Mouse (Mus musculus): ENCODE results near the gene Acsbg2. TPM values are rescaled to one million over a fixed set of nuclear protein-coding genes. Genes with fewer than 3 reads are reported as not detected.
A peak's percentile ranks its signal among the peaks of the same experiment; 100 is the strongest.

Gene Acsbg2
- polyA plus RNA-seq, 1 experiment from 2014 or later: not detected

DNA sequence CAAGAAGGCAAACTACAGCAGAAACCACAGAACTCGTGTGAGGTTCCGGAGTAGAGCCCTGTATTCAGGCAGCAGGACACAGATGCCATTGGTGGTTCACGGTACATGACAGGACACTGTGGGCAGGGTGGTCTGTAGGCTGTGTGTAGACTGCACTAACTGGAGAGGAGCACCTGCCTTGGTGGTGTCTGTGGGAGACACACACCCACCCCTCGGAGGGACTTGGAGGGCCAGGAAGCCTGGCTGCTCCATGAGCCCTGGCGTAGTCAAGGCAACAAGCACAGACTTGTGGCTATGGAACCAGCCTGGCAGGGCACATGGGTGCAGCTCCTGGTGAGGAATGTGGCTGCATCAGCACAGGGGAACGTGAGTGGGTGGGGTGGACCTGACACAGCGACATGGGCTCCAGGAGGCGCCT lies 54.5 kb downstream of the Acsbg2 start:
- WGBS: 47% methylated on average over 8 of the region's 8 CpGs

DNA sequence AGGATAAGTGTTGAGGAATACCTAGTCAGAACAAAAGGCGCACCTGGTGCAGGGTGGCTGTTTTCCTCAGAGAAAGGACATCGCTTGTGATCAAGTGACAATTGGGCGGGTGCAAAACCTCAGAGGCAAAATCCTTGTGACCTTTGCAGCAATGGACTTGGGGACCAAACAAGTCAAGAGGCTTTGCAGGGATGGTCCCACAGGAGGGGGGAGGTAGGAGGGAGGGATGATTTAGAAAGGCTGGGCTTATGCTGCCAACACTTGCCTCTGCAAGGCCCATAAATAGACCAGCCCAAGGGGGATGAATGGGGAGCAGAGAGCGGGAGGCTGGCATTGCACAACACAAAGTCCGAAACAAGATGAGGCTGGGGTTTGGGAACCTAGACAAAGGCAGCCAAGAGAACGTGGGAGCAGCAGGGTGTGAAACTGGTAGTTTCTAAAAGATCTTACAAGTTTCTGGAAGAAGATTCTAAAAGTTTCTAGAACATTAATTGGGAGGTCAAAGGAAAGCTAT lies 55.2 kb downstream of the Acsbg2 start:
- 69% methylated on average over 6 of the region's 6 CpGs for WGBS
- Histone ChIP-seq H3K4me2 (ENCODE audit: low read depth, low read length) (no peak overlapping the region), H3K4me1 (replicated peaks; ENCODE audit: control insufficient read depth, insufficient read depth, low read length) (no peaks in the 10 kb centered on the region), H3K27ac (ENCODE audit: low read length) (no peak overlapping the region), H3K36me3 (ENCODE audit: control insufficient read depth, insufficient read depth, low read length) (no peaks in the 10 kb centered on the region), H3K9ac (ENCODE audit: low read length) (no peak overlapping the region), H3K27me3 (ENCODE audit: control insufficient read depth, insufficient read depth, low read depth, low read length) (no peaks in the 10 kb centered on the region), H3K4me3 (ENCODE audit: low read length) (no peak overlapping the region), H3K9me3 (ENCODE audit: control insufficient read depth, low read length) (no peaks in the 10 kb centered on the region)
- 0 out of 2 replicates have a peak, but pooled peaks have one; percentile 13 for ATAC-seq (ENCODE audit: low read depth)

More for the DNA sequence above, 54.5 kb downstream of the Acsbg2 start:
- Histone ChIP-seq H3K9me3 (ENCODE audit: control insufficient read depth, low read length) (no peaks in the 10 kb centered on the region), H3K4me1 (replicated peaks; ENCODE audit: control insufficient read depth, insufficient read depth, low read length) (no peaks in the 10 kb centered on the region), H3K4me3 (ENCODE audit: low read length) (no peak overlapping the region), H3K4me2 (ENCODE audit: low read depth, low read length) (no peak overlapping the region), H3K9ac (ENCODE audit: low read length) (no peak overlapping the region), H3K27me3 (ENCODE audit: control insufficient read depth, insufficient read depth, low read depth, low read length) (no peaks in the 10 kb centered on the region), H3K36me3 (ENCODE audit: control insufficient read depth, insufficient read depth, low read length) (no peaks in the 10 kb centered on the region), H3K27ac (ENCODE audit: low read length) (peak overlapping the region; percentile 32; the same call in 1 of the 2 replicates)
- peak; percentile 90 for ATAC-seq (ENCODE audit: low read depth)

DNA sequence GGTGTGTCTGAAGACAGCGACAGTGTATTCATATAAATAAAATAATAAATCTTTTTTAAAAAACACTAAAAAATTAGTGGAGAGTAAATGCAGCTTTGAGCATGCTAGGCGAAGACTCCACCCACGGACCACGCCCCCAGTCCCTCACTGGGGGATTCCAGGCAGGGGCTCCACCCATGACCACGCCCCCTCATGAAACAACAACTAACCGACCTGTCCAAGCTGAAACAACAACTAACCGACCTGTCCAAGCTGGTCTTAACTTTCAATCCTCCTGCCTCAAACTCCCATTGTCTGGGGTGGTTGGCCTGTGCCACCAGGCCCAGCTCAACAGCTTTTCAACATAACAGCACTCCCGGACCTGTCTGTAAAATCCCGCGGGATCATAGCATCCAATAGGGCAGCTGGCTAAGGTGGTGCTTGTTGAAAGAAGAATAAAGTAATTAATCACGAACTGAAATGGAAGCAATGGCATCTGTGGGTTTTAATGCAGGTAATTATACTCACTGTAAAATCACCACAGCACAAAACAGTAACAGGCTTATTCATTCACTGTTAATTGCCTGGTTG lies 56.1 kb downstream of the Acsbg2 start:
- H3K9ac ChIP-seq (ENCODE audit: low read length): no peak overlapping the region
- no peak overlapping the region for H3K27ac ChIP-seq (ENCODE audit: low read length)
- no peaks in the 10 kb centered on the region for H3K9me3 ChIP-seq (ENCODE audit: control insufficient read depth, low read length)
- no peak overlapping the region for H3K4me3 ChIP-seq (ENCODE audit: low read length)
- H3K36me3 ChIP-seq (ENCODE audit: control insufficient read depth, insufficient read depth, low read length): no peaks in the 10 kb centered on the region
- no peak overlapping the region for H3K4me2 ChIP-seq (ENCODE audit: low read depth, low read length)
- H3K27me3 ChIP-seq (ENCODE audit: control insufficient read depth, insufficient read depth, low read depth, low read length): no peaks in the 10 kb centered on the region
- no peaks in the 10 kb centered on the region for H3K4me1 ChIP-seq (replicated peaks; ENCODE audit: control insufficient read depth, insufficient read depth, low read length)
- 28% methylated on average over 11 of the region's 11 CpGs for WGBS
- no peak for ATAC-seq (ENCODE audit: low read depth)

DNA sequence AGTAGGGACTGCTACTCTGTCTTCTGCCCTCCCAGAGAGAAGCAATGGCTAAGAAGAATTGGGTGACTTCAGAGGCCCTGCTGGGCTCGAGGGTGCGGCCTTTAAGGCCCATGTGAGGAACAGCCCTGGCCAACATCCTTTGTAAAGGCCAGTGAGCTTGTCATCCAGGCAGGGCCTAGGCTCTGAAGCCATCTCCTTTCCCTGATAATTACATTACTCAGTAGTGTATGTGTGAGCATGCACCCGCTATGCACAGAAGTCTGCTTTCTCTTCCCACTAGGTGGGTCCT lies 59.2 kb downstream of the Acsbg2 start:
- H3K27me3 ChIP-seq (ENCODE audit: control insufficient read depth, insufficient read depth, low read depth, low read length): no peaks in the 10 kb centered on the region
- H3K4me3 ChIP-seq (ENCODE audit: low read length): no peak overlapping the region
- H3K27ac ChIP-seq (ENCODE audit: low read length): no peak overlapping the region
- peaks cover 9% of the 10 kb centered on the region for H3K4me1 ChIP-seq (replicated peaks; ENCODE audit: control insufficient read depth, insufficient read depth, low read length)
- no peak overlapping the region for H3K9ac ChIP-seq (ENCODE audit: low read length)
- no peak for ATAC-seq (ENCODE audit: low read depth)
- H3K36me3 ChIP-seq (ENCODE audit: control insufficient read depth, insufficient read depth, low read length): no peaks in the 10 kb centered on the region
- no peaks in the 10 kb centered on the region for H3K9me3 ChIP-seq (ENCODE audit: control insufficient read depth, low read length)
- H3K4me2 ChIP-seq (ENCODE audit: low read depth, low read length): no peak overlapping the region
- WGBS: 80% methylated on average over 3 of the region's 3 CpGs

DNA sequence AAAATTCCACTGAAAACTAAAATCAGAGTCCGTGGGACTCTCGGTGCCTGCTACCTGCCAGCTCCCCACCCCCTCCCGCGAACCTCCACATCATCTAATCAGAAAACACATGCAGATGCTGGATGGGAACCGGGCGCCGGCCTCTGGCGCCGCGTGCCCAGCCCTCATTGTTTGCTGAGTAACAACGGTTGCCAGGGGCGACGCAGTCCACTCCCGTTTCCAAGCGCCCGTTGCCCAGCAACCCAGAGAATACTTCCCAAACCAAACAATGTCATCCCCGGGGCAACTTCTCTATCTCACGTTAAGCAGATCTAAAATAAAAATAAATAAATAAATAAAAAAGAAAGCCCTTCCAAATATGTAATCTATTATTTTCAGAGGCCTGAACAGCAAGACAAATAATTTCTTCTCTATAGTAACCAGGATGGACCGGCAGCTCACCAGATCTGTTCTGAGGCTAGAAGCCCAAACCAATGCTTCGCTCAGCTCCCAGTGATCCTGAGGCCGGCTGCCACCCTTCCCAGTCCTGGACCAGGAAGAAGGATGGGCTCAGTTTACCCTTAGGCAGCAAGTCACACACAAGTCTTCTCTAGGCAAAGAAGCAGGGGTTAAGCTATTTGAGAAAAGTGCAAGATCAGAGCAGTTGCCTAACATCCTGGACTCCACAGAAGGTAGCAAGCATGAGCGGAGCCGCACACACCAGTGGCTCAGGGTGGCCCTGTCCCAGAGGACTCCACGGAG lies 59.8 kb downstream of the Acsbg2 start:
- ATAC-seq (ENCODE audit: low read depth): peak; percentile 51
- H3K27me3 ChIP-seq (ENCODE audit: control insufficient read depth, insufficient read depth, low read depth, low read length): no peaks in the 10 kb centered on the region
- H3K27ac ChIP-seq (ENCODE audit: low read length): no peak overlapping the region
- 11% methylated on average over 24 of the region's 24 CpGs for WGBS
- H3K9ac ChIP-seq (ENCODE audit: low read length): no peak overlapping the region
- no peak overlapping the region for H3K4me3 ChIP-seq (ENCODE audit: low read length)
- H3K36me3 ChIP-seq (ENCODE audit: control insufficient read depth, insufficient read depth, low read length): no peaks in the 10 kb centered on the region
- no peaks in the 10 kb centered on the region for H3K9me3 ChIP-seq (ENCODE audit: control insufficient read depth, low read length)
- no peak overlapping the region for H3K4me2 ChIP-seq (ENCODE audit: low read depth, low read length)
- peaks cover 12% of the 10 kb centered on the region for H3K4me1 ChIP-seq (replicated peaks; ENCODE audit: control insufficient read depth, insufficient read depth, low read length)

DNA sequence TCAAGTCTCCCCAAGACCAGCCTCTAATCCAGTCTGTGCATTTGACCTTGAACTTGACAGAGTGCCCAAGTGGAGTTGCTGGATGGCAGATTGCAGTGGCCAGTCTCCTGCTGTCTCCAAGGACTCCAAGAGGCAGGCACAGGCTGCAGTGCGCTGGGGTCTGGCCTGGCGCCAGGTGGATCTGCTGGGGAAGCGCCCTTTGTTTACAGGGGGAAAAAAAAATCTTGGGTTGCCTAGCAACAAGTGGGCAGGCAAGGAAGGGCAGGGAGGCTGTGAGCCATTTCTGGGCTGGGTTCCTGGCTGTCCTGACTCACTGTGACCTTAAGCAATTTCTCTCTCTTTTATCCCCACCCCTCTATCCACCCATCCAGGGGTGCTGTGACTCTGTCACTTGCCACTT lies 64.0 kb downstream of the Acsbg2 start:
- H3K9ac ChIP-seq (ENCODE audit: low read length): 0 out of 2 replicates have a peak overlapping the region, but pooled peaks have one; percentile 33
- peaks cover 12% of the 10 kb centered on the region for H3K4me1 ChIP-seq (replicated peaks; ENCODE audit: control insufficient read depth, insufficient read depth, low read length)
- ATAC-seq (ENCODE audit: low read depth): peak; percentile 82
- H3K4me3 ChIP-seq (ENCODE audit: low read length): no peak overlapping the region
- H3K27ac ChIP-seq (ENCODE audit: low read length): peak overlapping the region; percentile 48
- WGBS: 5% methylated on average over 3 of the region's 3 CpGs
- H3K4me2 ChIP-seq (ENCODE audit: low read depth, low read length): no peak overlapping the region
- H3K27me3 ChIP-seq (ENCODE audit: control insufficient read depth, insufficient read depth, low read depth, low read length): no peaks in the 10 kb centered on the region
- H3K36me3 ChIP-seq (ENCODE audit: control insufficient read depth, insufficient read depth, low read length): no peaks in the 10 kb centered on the region
- H3K9me3 ChIP-seq (ENCODE audit: control insufficient read depth, low read length): no peaks in the 10 kb centered on the region

DNA sequence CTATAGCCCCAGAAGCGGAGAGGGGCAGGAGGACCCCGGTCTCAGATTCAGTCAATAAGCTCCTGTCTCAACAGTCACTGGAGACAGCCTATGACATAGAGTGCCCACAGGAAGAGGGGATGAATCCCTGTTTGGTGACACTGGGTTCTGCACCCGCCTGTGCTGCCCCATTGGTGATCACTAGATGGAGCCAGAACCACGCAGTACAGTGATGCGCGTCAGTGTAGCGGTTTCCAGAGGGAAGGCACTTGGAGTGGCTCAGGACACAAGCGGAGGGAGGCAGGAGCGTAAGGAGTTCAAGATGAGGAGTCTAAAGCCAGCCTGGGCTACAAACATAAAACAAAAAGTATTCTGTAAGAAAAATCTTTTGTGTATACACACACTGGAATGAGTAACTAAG lies 65.7 kb downstream of the Acsbg2 start:
- Histone ChIP-seq H3K4me2 (ENCODE audit: low read depth, low read length) (no peak overlapping the region), H3K36me3 (ENCODE audit: control insufficient read depth, insufficient read depth, low read length) (no peaks in the 10 kb centered on the region), H3K27ac (ENCODE audit: low read length) (no peak overlapping the region), H3K9ac (ENCODE audit: low read length) (no peak overlapping the region), H3K4me1 (replicated peaks; ENCODE audit: control insufficient read depth, insufficient read depth, low read length) (peaks cover 12% of the 10 kb centered on the region), H3K9me3 (ENCODE audit: control insufficient read depth, low read length) (no peaks in the 10 kb centered on the region), H3K27me3 (ENCODE audit: control insufficient read depth, insufficient read depth, low read depth, low read length) (no peaks in the 10 kb centered on the region), H3K4me3 (ENCODE audit: low read length) (no peak overlapping the region)
- WGBS: 8% methylated on average over 9 of the region's 9 CpGs
- ATAC-seq (ENCODE audit: low read depth): peak; percentile 80

DNA sequence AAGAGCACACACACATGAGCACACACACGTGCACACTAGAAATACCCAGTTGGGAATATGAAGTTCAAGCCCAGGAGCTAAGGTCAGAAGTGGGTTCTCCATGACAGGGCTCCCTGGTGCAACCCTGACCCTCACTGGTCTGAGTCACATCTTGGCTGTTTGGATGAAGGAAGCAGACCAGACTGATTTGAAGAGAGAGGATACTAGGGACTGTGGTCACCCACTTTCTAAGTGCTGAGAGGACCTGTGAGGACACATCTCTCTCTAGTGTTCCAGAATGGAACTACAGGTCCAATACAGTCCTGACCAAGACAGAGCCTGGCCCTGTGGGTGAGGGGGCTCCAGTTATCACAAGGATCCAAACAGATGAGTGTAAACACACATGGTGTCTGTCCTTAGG lies 68.5 kb downstream of the Acsbg2 start:
- ATAC-seq (ENCODE audit: low read depth): no peak
- H3K4me3 ChIP-seq (ENCODE audit: low read length): no peak overlapping the region
- no peaks in the 10 kb centered on the region for H3K36me3 ChIP-seq (ENCODE audit: control insufficient read depth, insufficient read depth, low read length)
- H3K4me2 ChIP-seq (ENCODE audit: low read depth, low read length): no peak overlapping the region
- H3K9ac ChIP-seq (ENCODE audit: low read length): no peak overlapping the region
- H3K9me3 ChIP-seq (ENCODE audit: control insufficient read depth, low read length): no peaks in the 10 kb centered on the region
- peaks cover 11% of the 10 kb centered on the region for H3K4me1 ChIP-seq (replicated peaks; ENCODE audit: control insufficient read depth, insufficient read depth, low read length)
- no peaks in the 10 kb centered on the region for H3K27me3 ChIP-seq (ENCODE audit: control insufficient read depth, insufficient read depth, low read depth, low read length)
- H3K27ac ChIP-seq (ENCODE audit: low read length): no peak overlapping the region
- WGBS: 78% methylated on average over 1 of the region's 1 CpGs

DNA sequence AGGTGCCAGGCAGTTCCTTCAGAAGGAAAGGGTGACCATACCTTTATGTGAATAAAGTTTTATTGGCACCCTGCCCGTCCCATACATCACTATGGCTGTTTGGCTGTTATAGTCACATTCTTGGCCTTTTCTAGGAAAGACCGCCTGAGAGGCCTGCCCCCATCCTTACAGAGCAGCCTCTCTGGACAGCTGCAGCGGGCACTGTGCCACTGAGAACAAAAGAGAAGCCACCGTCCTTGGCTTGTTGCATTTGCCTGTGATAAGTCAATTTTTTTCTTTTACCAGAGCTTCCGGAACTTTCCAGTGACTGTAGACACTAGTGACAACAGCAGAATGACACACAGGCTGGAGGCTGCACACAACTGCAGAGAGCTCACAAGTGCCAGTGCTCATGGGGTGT lies 69.3 kb downstream of the Acsbg2 start:
- no peak for ATAC-seq (ENCODE audit: low read depth)
- Histone ChIP-seq H3K27me3 (ENCODE audit: control insufficient read depth, insufficient read depth, low read depth, low read length) (no peaks in the 10 kb centered on the region), H3K4me1 (replicated peaks; ENCODE audit: control insufficient read depth, insufficient read depth, low read length) (peaks cover 3% of the 10 kb centered on the region), H3K36me3 (ENCODE audit: control insufficient read depth, insufficient read depth, low read length) (no peaks in the 10 kb centered on the region), H3K9me3 (ENCODE audit: control insufficient read depth, low read length) (no peaks in the 10 kb centered on the region), H3K9ac (ENCODE audit: low read length) (no peak overlapping the region), H3K4me3 (ENCODE audit: low read length) (no peak overlapping the region), H3K27ac (ENCODE audit: low read length) (no peak overlapping the region), H3K4me2 (ENCODE audit: low read depth, low read length) (no peak overlapping the region)
- 54% methylated on average over 5 of the region's 5 CpGs for WGBS

All from lung, embryonic 16.5 days (tissue).